Mouse (Mus musculus) embryonic facial prominence, embryonic 11.5 days (tissue): ENCODE data around the gene Rcn1. TPM values are rescaled to one million over a fixed set of nuclear protein-coding genes. Genes with fewer than 3 reads are reported as not detected.
A peak's percentile ranks its signal among the peaks of the same experiment; 100 is the strongest.

ENCODE experiments used
- ATAC-seq: fragments of 200-750 bp; cut with Nextera tagmentation; replicated peaks from 2 replicates; pipeline ENCODE4 v1.8.0; 2017; ENCODE audit warnings: low read depth; ENCODE audit not compliant: insufficient number of reproducible peaks, low FRiP score, low TSS enrichment
- DNase-seq: peaks from one replicate; pipeline ENCODE4 v3.0.0-alpha.2; 2015; ENCODE audit warnings: low spot score
- H3K27ac ChIP-seq: fragments of 300-500 bp; sonication (generic); replicated peaks from 2 replicates; pipeline ENCODE4 v1.5.1; 2014; ENCODE audit warnings: mild to moderate bottlenecking, low read depth, low read length, control low read depth
- H3K27me3 ChIP-seq: fragments of 300-500 bp; sonication (generic); 2 replicates; pipeline ENCODE4 v1.6.1; 2014; ENCODE audit warnings: mild to moderate bottlenecking, low read length, moderate library complexity, mixed read lengths; ENCODE audit not compliant: control insufficient read depth, insufficient read depth
- H3K36me3 ChIP-seq: fragments of 300-500 bp; sonication (generic); replicated peaks from 2 replicates; pipeline ENCODE4 v1.6.1; 2014; ENCODE audit warnings: low read depth, mild to moderate bottlenecking, low read length, moderate library complexity, mixed read lengths; ENCODE audit not compliant: control insufficient read depth, insufficient read depth
- H3K4me1 ChIP-seq: fragments of 300-500 bp; sonication (generic); 2 replicates; pipeline ENCODE4 v1.6.1; 2014; ENCODE audit warnings: low read length, mixed read lengths; ENCODE audit not compliant: control insufficient read depth, insufficient read depth
- H3K4me2 ChIP-seq: fragments of 300-500 bp; sonication (generic); 2 replicates; pipeline ENCODE4 v1.6.1; 2014; ENCODE audit warnings: low read depth, mild to moderate bottlenecking, control low read depth, low read length, moderate library complexity
- H3K4me3 ChIP-seq: fragments of 300-500 bp; sonication (generic); 2 replicates; pipeline ENCODE4 v1.5.1; 2014; ENCODE audit warnings: low read depth, low read length, control low read depth
- H3K9ac ChIP-seq: fragments of 300-500 bp; sonication (generic); replicated peaks from 2 replicates; pipeline ENCODE4 v1.6.1; 2014; ENCODE audit warnings: mild to moderate bottlenecking, control low read depth, low read length
- H3K9me3 ChIP-seq: fragments of 300-500 bp; sonication (generic); replicated peaks from 2 replicates; pipeline ENCODE4 v1.6.1; 2016; ENCODE audit warnings: mild to moderate bottlenecking, low read length, inconsistent platforms, mixed read lengths; ENCODE audit not compliant: control insufficient read depth
- WGBS: fragments of 180-500 bp; shearing (Covaris S2); extraction: QIAGEN DNeasy Blood & Tissue Kit; methylation state at CpG from one replicate; pipeline ENCODE4 v1.1.7; 2014; 5-methylcytosine and 5-hydroxymethylcytosine counted together
- polyA plus RNA-seq: library from polyadenylated mRNA; unstranded; fragments of >200 nt; fragmentation: Nextera tagmentation; extraction: Ambion mirVana; gene quantifications from 2 replicates; pipeline ENCODE4 v1.2.1, GENCODE M21; 2014

Gene Rcn1
- polyA plus RNA-seq, 1 experiment from 2014 or later, result 151 TPM

- no peak for DNase-seq
- Histone ChIP-seq H3K4me2 (no peak overlapping the region), H3K36me3 (peaks cover 8% of the 10 kb centered on the region), H3K9ac (no peak overlapping the region), H3K4me1 (no peaks in the 10 kb centered on the region), H3K27ac (no peak overlapping the region), H3K9me3 (no peaks in the 10 kb centered on the region), H3K4me3 (no peak overlapping the region), H3K27me3 (no peaks in the 10 kb centered on the region)
- ATAC-seq, result no peak
- 93% methylated on average over 4 of the region's 4 CpGs for whole genome bisulfite sequencing
Measured at GRCm38 (mm10) chr2:105391414-105391784, 7.7 kb downstream of the Rcn1 start.

GRCm38 (mm10) chr2:105390653-105391413 lies 8.3 kb downstream of the Rcn1 start:
- 88% methylated on average over 6 of the region's 6 CpGs for WGBS
- H3K4me3 ChIP-seq, result no peak overlapping the region
- H3K9ac ChIP-seq, result no peak overlapping the region
- no peaks in the 10 kb centered on the region for H3K4me1 ChIP-seq
- H3K4me2 ChIP-seq, result no peak overlapping the region
- H3K27me3 ChIP-seq, result no peaks in the 10 kb centered on the region
- H3K36me3 ChIP-seq, result peaks cover 8% of the 10 kb centered on the region
- DNase-seq (no peak), ATAC-seq (0 out of 2 replicates have a peak, but pooled peaks have one; percentile 51)
- no peaks in the 10 kb centered on the region for H3K9me3 ChIP-seq
- no peak overlapping the region for H3K27ac ChIP-seq

GRCm38 (mm10) chr2:105389007-105389890 lies 9.9 kb downstream of the Rcn1 start:
- H3K9ac ChIP-seq, result no peak overlapping the region
- H3K4me2 ChIP-seq, result no peak overlapping the region
- no peak overlapping the region for H3K27ac ChIP-seq
- H3K36me3 ChIP-seq, result peaks cover 8% of the 10 kb centered on the region
- no peaks in the 10 kb centered on the region for H3K27me3 ChIP-seq
- no peaks in the 10 kb centered on the region for H3K9me3 ChIP-seq
- H3K4me1 ChIP-seq, result no peaks in the 10 kb centered on the region
- WGBS, result 91% methylated on average over 17 of the region's 17 CpGs
- DNase-seq (no peak), ATAC-seq (no peak)
- no peak overlapping the region for H3K4me3 ChIP-seq

GRCm38 (mm10) chr2:105386418-105386817 lies 12.7 kb downstream of the Rcn1 start:
- 84% methylated on average over 4 of the region's 4 CpGs for WGBS
- Histone ChIP-seq H3K9me3 (no peaks in the 10 kb centered on the region), H3K4me3 (no peak overlapping the region), H3K27me3 (no peaks in the 10 kb centered on the region), H3K4me2 (no peak overlapping the region), H3K36me3 (peaks cover 5% of the 10 kb centered on the region), H3K9ac (no peak overlapping the region), H3K4me1 (no peaks in the 10 kb centered on the region), H3K27ac (no peak overlapping the region)
- DNase-seq (no peak), ATAC-seq (no peak)

DNA sequence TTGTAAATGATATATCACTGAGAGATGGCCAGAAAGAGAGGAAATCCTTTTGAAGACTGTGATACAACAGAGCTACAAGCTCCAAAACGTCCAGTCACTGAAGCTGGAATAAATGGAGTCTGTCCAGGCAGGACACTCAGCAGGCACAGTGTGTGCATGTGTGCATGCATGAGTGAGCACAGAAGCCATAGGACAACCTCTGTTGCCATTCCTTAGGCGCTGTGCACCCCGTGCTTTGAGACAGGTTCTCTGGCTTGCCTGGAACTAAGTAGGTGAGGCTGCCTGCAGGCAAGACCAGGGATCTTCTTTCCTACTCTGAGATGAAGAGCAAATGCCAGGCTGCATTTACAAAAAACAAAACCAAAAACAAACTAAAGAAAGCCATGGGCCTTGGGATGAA lies 14.1 kb downstream of the Rcn1 start:
- Histone ChIP-seq H3K9ac (no peak overlapping the region), H3K4me1 (no peaks in the 10 kb centered on the region), H3K36me3 (peaks cover 4% of the 10 kb centered on the region; the same call in 1 of the 2 replicates), H3K4me3 (no peak overlapping the region), H3K27ac (no peak overlapping the region), H3K9me3 (no peaks in the 10 kb centered on the region), H3K27me3 (no peaks in the 10 kb centered on the region), H3K4me2 (no peak overlapping the region)
- ATAC-seq (no peak), DNase-seq (no peak)
- WGBS, result 83% methylated on average over 3 of the region's 3 CpGs

GRCm38 (mm10) chr2:105383063-105383462 lies 16.1 kb downstream of the Rcn1 start:
- no peaks in the 10 kb centered on the region for H3K27me3 ChIP-seq
- H3K4me1 ChIP-seq, result no peaks in the 10 kb centered on the region
- DNase-seq (no peak), ATAC-seq (no peak)
- H3K9me3 ChIP-seq, result no peaks in the 10 kb centered on the region
- WGBS, result 90% methylated on average over 8 of the region's 8 CpGs
- H3K36me3 ChIP-seq, result peaks cover 4% of the 10 kb centered on the region; the same call in 1 of the 2 replicates
- H3K9ac ChIP-seq, result no peak overlapping the region
- H3K4me3 ChIP-seq, result no peak overlapping the region
- H3K27ac ChIP-seq, result no peak overlapping the region
- no peak overlapping the region for H3K4me2 ChIP-seq

DNA sequence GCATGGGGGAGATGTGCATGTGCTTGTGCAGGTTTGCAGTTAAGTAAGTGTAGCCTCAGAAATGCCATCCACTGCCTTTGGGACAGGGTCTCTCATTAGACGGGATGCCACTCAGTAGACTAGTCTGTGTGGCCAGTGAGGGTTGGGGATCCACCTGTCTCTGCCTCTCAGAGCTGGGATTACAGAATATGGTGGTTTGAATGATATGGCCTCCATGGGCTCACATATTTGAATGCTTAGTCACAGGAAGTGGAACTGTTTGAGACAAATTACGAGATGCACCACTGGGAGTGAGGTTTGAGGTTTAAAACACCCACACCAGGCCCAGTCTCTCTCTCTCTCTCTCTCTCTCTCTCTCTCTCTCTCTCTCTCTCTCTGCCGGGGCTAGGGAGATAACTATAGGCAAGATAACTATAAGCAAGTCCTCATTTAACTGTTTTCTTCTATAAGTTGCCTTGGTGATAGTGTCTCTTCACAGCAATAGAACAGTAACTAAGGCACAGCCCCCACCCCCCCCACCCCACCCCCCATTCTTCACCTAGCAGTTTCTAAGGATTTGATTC lies 18.3 kb downstream of the Rcn1 start:
- no peak for DNase-seq
- WGBS, result 80% methylated on average over 3 of the region's 3 CpGs
- H3K9me3 ChIP-seq, result no peaks in the 10 kb centered on the region

More for the DNA sequence above, 18.3 kb downstream of the Rcn1 start:
- Histone ChIP-seq H3K36me3 (no peaks in the 10 kb centered on the region; the same call in 1 of the 2 replicates), H3K9ac (no peak overlapping the region), H3K27ac (no peak overlapping the region), H3K4me2 (no peak overlapping the region), H3K4me1 (no peaks in the 10 kb centered on the region), H3K27me3 (no peaks in the 10 kb centered on the region), H3K4me3 (no peak overlapping the region)
- no peak for ATAC-seq
